Mouse (Mus musculus) stomach, embryonic 16.5 days (tissue): Measurements from ENCODE around the gene Rec114. TPM values are rescaled to one million over a fixed set of nuclear protein-coding genes. Genes with fewer than 3 reads are reported as not detected.

Experiments
- ATAC-seq: fragments of 200-750 bp; cut with Nextera tagmentation; 2 replicates; pipeline ENCODE4 v1.8.0; 2017; ENCODE audit warnings: moderate number of reproducible peaks, moderate TSS enrichment; ENCODE audit not compliant: insufficient read depth, low FRiP score
- H3K27ac ChIP-seq: fragments of 300-500 bp; sonication (generic); 2 replicates; pipeline ENCODE4 v1.5.1; 2014; ENCODE audit warnings: low read length
- H3K27me3 ChIP-seq: fragments of 300-500 bp; sonication (generic); 2 replicates; pipeline ENCODE4 v1.6.1; 2014; ENCODE audit warnings: low read length, control low read depth, mixed read lengths; ENCODE audit not compliant: control insufficient read depth, insufficient read depth
- H3K36me3 ChIP-seq: fragments of 300-500 bp; sonication (generic); 2 replicates; pipeline ENCODE4 v1.6.1; 2014; ENCODE audit warnings: low read length; ENCODE audit not compliant: control insufficient read depth, insufficient read depth
- H3K4me1 ChIP-seq: fragments of 300-500 bp; sonication (generic); 2 replicates; pipeline ENCODE4 v1.6.1; 2014; ENCODE audit warnings: low read length, control low read depth, mixed read lengths; ENCODE audit not compliant: control insufficient read depth, insufficient read depth
- H3K4me2 ChIP-seq: fragments of 300-500 bp; sonication (generic); 2 replicates; pipeline ENCODE4 v1.6.1; 2014; ENCODE audit warnings: low read depth, low read length, mixed read lengths
- H3K4me3 ChIP-seq: fragments of 300-500 bp; sonication (generic); replicated peaks from 2 replicates; pipeline ENCODE4 v1.5.1; 2014; ENCODE audit warnings: mild to moderate bottlenecking, low read length
- H3K9ac ChIP-seq: fragments of 300-500 bp; sonication (generic); 2 replicates; pipeline ENCODE4 v1.6.1; 2014; ENCODE audit warnings: low read length
- H3K9me3 ChIP-seq: fragments of 300-500 bp; sonication (generic); replicated peaks from 2 replicates; pipeline ENCODE4 v1.6.1; 2016; ENCODE audit warnings: low read length, control low read depth; ENCODE audit not compliant: control insufficient read depth
- WGBS: fragments of 180-500 bp; shearing (Covaris S2); extraction: QIAGEN DNeasy Blood & Tissue Kit; methylation state at CpG from one replicate; pipeline ENCODE4 v1.1.7; 2014; 5-methylcytosine and 5-hydroxymethylcytosine counted together
- polyA plus RNA-seq: library from polyadenylated mRNA; unstranded; fragments of >200 nt; fragmentation: Nextera tagmentation; extraction: Ambion mirVana; gene quantifications from 2 replicates; pipeline ENCODE4 v1.2.1, GENCODE M21; 2015

Gene Rec114
- polyA plus RNA-seq, 1 experiment from 2014 or later, result 3.2 TPM

GRCm38 (mm10) chr9:58758754-58759153 is 15.0 kb upstream of the Rec114 start:
- 85% methylated on average over 7 of the region's 7 CpGs for WGBS
- H3K4me2 ChIP-seq, result no peak overlapping the region
- no peaks in the 10 kb centered on the region for H3K27me3 ChIP-seq
- H3K9me3 ChIP-seq, result no peaks in the 10 kb centered on the region
- H3K27ac ChIP-seq, result no peak overlapping the region
- no peak for ATAC-seq
- no peak overlapping the region for H3K4me3 ChIP-seq
- no peaks in the 10 kb centered on the region for H3K36me3 ChIP-seq
- H3K9ac ChIP-seq, result no peak overlapping the region
- H3K4me1 ChIP-seq, result no peaks in the 10 kb centered on the region

GRCm38 (mm10) chr9:58756371-58757132 is 12.8 kb upstream of the Rec114 start:
- no peaks in the 10 kb centered on the region for H3K27me3 ChIP-seq
- H3K4me2 ChIP-seq, result no peak overlapping the region
- no peak overlapping the region for H3K4me3 ChIP-seq
- no peaks in the 10 kb centered on the region for H3K36me3 ChIP-seq
- WGBS, result 62% methylated on average over 12 of the region's 12 CpGs
- ATAC-seq, result no peak
- no peaks in the 10 kb centered on the region for H3K9me3 ChIP-seq
- no peaks in the 10 kb centered on the region for H3K4me1 ChIP-seq
- H3K9ac ChIP-seq, result no peak overlapping the region
- no peak overlapping the region for H3K27ac ChIP-seq

- Histone ChIP-seq H3K9me3 (no peaks in the 10 kb centered on the region), H3K4me1 (no peaks in the 10 kb centered on the region), H3K36me3 (no peaks in the 10 kb centered on the region), H3K4me2 (no peak overlapping the region), H3K27ac (no peak overlapping the region), H3K4me3 (no peak overlapping the region), H3K9ac (no peak overlapping the region), H3K27me3 (no peaks in the 10 kb centered on the region)
- no peak for ATAC-seq
- WGBS, result 70% methylated on average over 1 of the region's 1 CpGs
These were observed 9.8 kb upstream of the Rec114 start for GRCm38 (mm10) chr9:58753606-58754005.

GRCm38 (mm10) chr9:58748142-58748541 is 4.4 kb upstream of the Rec114 start:
- Histone ChIP-seq H3K4me3 (no peak overlapping the region), H3K4me1 (no peaks in the 10 kb centered on the region), H3K27me3 (no peaks in the 10 kb centered on the region), H3K4me2 (no peak overlapping the region), H3K36me3 (no peaks in the 10 kb centered on the region), H3K27ac (no peak overlapping the region), H3K9me3 (no peaks in the 10 kb centered on the region), H3K9ac (no peak overlapping the region)
- ATAC-seq, result no peak
- 53% methylated on average over 4 of the region's 4 CpGs for WGBS

- Histone ChIP-seq H3K4me1 (no peaks in the 10 kb centered on the region), H3K9me3 (no peaks in the 10 kb centered on the region), H3K27me3 (no peaks in the 10 kb centered on the region), H3K4me3 (no peak overlapping the region), H3K27ac (no peak overlapping the region), H3K36me3 (no peaks in the 10 kb centered on the region), H3K4me2 (no peak overlapping the region), H3K9ac (no peak overlapping the region)
- no peak for ATAC-seq
- 52% methylated on average over 6 of the region's 6 CpGs for WGBS
These were observed 3.6 kb upstream of the Rec114 start for GRCm38 (mm10) chr9:58747328-58747755.

- Histone ChIP-seq H3K27ac (no peak overlapping the region), H3K9me3 (no peaks in the 10 kb centered on the region), H3K9ac (no peak overlapping the region), H3K27me3 (no peaks in the 10 kb centered on the region), H3K4me1 (no peaks in the 10 kb centered on the region), H3K4me2 (no peak overlapping the region), H3K36me3 (no peaks in the 10 kb centered on the region), H3K4me3 (no peak overlapping the region)
- ATAC-seq, result no peak
- WGBS, result 93% methylated on average over 2 of the region's 2 CpGs
These were observed 1.1 kb downstream of the Rec114 start for GRCm38 (mm10) chr9:58742692-58743091.

- ATAC-seq, result no peak
- no peak overlapping the region for H3K9ac ChIP-seq
- WGBS, result 76% methylated on average over 20 of the region's 20 CpGs
These were observed 2.4 kb downstream of the Rec114 start for GRCm38 (mm10) chr9:58741369-58741768.

GRCm38 (mm10) chr9:58739791-58740190 is 4.0 kb downstream of the Rec114 start:
- Histone ChIP-seq H3K4me2 (no peak overlapping the region), H3K4me1 (no peaks in the 10 kb centered on the region), H3K4me3 (no peak overlapping the region), H3K9ac (no peak overlapping the region), H3K36me3 (no peaks in the 10 kb centered on the region), H3K27me3 (no peaks in the 10 kb centered on the region), H3K27ac (no peak overlapping the region), H3K9me3 (no peaks in the 10 kb centered on the region)
- 55% methylated on average over 9 of the region's 9 CpGs for WGBS
- ATAC-seq, result no peak

More at GRCm38 (mm10) chr9:58741369-58741768, 2.4 kb downstream of the Rec114 start:
- Histone ChIP-seq H3K27me3 (no peaks in the 10 kb centered on the region), H3K36me3 (no peaks in the 10 kb centered on the region), H3K4me2 (no peak overlapping the region), H3K4me3 (no peak overlapping the region), H3K4me1 (no peaks in the 10 kb centered on the region), H3K9me3 (no peaks in the 10 kb centered on the region), H3K27ac (no peak overlapping the region)

GRCm38 (mm10) chr9:58723165-58723564 is 20.6 kb downstream of the Rec114 start:
- H3K27me3 ChIP-seq, result no peaks in the 10 kb centered on the region
- no peak overlapping the region for H3K4me2 ChIP-seq
- 76% methylated on average over 11 of the region's 11 CpGs for WGBS
- H3K9ac ChIP-seq, result no peak overlapping the region
- no peak overlapping the region for H3K4me3 ChIP-seq
- H3K9me3 ChIP-seq, result no peaks in the 10 kb centered on the region
- no peaks in the 10 kb centered on the region for H3K36me3 ChIP-seq
- H3K4me1 ChIP-seq, result no peaks in the 10 kb centered on the region
- no peak for ATAC-seq
- no peak overlapping the region for H3K27ac ChIP-seq
